Mouse (Mus musculus) neural tube, embryonic 11.5 days (tissue): ENCODE data around the gene Itga6. TPM values are rescaled to one million over a fixed set of nuclear protein-coding genes. Genes with fewer than 3 reads are reported as not detected.
A peak's percentile ranks its signal among the peaks of the same experiment; 100 is the strongest.

Experiments
- ATAC-seq: fragments of 200-750 bp; cut with Nextera tagmentation; 2 replicates; pipeline ENCODE4 v1.8.0; 2017; ENCODE audit warnings: moderate number of reproducible peaks, mild to moderate bottlenecking, moderate TSS enrichment, moderate library complexity; ENCODE audit not compliant: insufficient read depth, low FRiP score, low TSS enrichment
- DNase-seq: peaks from one replicate; pipeline ENCODE4 v3.0.0-alpha.2; 2015; ENCODE audit warnings: low spot score
- H3K27ac ChIP-seq: fragments of 300-500 bp; sonication (generic); 2 replicates; pipeline ENCODE4 v1.5.1; 2014; ENCODE audit warnings: low read depth, mild to moderate bottlenecking, low read length
- H3K27me3 ChIP-seq: fragments of 300-500 bp; sonication (generic); 2 replicates; pipeline ENCODE4 v1.6.1; 2014; ENCODE audit warnings: mild to moderate bottlenecking, low read length, mixed read lengths; ENCODE audit not compliant: control insufficient read depth, insufficient read depth
- H3K36me3 ChIP-seq: fragments of 300-500 bp; sonication (generic); 2 replicates; pipeline ENCODE4 v1.6.1; 2014; ENCODE audit warnings: mild to moderate bottlenecking, low read length, moderate library complexity, mixed read lengths; ENCODE audit not compliant: control insufficient read depth, insufficient read depth
- H3K4me1 ChIP-seq: fragments of 300-500 bp; sonication (generic); 2 replicates; pipeline ENCODE4 v1.6.1; 2014; ENCODE audit warnings: low read length, mixed read lengths; ENCODE audit not compliant: control insufficient read depth, insufficient read depth
- H3K4me2 ChIP-seq: fragments of 300-500 bp; sonication (generic); 2 replicates; pipeline ENCODE4 v1.6.1; 2014; ENCODE audit warnings: low read depth, mild to moderate bottlenecking, moderate library complexity
- H3K4me3 ChIP-seq: fragments of 300-500 bp; sonication (generic); 2 replicates; pipeline ENCODE4 v1.5.1; 2014; ENCODE audit warnings: low read depth, low read length
- H3K9ac ChIP-seq: fragments of 300-500 bp; sonication (generic); 2 replicates; pipeline ENCODE4 v1.6.1; 2014; ENCODE audit warnings: mild to moderate bottlenecking, low read length
- H3K9me3 ChIP-seq: fragments of 300-500 bp; sonication (generic); 2 replicates; pipeline ENCODE4 v1.6.1; 2016; ENCODE audit warnings: low read length; ENCODE audit not compliant: control insufficient read depth
- WGBS: fragments of 180-500 bp; shearing (Covaris S2); extraction: QIAGEN DNeasy Blood & Tissue Kit; methylation state at CpG from one replicate; pipeline ENCODE4 v1.1.7; 2014; 5-methylcytosine and 5-hydroxymethylcytosine counted together
- polyA plus RNA-seq: library from polyadenylated mRNA; unstranded; fragments of >200 nt; fragmentation: Nextera tagmentation; extraction: Ambion mirVana; gene quantifications from 2 replicates; pipeline ENCODE4 v1.2.1, GENCODE M21; 2014

Itga6 gene
- polyA plus RNA-seq, 1 experiment from 2014 or later: 39.9 TPM

DNA sequence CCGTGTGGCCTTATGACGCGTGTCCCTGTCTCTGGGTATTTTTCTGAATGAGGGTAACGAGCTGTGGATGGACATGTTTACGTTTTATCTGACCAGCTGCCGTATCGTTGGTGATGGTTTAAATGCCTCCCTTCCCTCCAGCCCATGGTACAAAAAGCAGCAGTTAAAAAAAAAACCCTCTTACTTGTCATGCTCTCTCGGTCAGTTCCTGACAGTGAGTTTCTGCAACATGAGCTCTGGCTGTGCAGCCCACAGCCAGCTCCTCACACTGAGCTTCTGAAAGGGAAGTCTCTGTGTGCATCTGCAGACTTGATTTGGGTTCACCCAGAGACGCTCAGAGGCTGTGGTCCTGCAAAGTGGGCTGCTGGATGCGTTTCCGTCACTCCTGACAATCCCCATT is 83.5 kb downstream of the Itga6 start:
- Histone ChIP-seq H3K4me2 (no peak overlapping the region), H3K4me1 (no peaks in the 10 kb centered on the region), H3K4me3 (no peak overlapping the region), H3K27me3 (no peaks in the 10 kb centered on the region), H3K9me3 (no peaks in the 10 kb centered on the region), H3K9ac (no peak overlapping the region), H3K27ac (no peak overlapping the region), H3K36me3 (no peaks in the 10 kb centered on the region)
- 71% methylated on average over 11 of the region's 11 CpGs for WGBS
- no peak for ATAC-seq
- no peak for DNase-seq

DNA sequence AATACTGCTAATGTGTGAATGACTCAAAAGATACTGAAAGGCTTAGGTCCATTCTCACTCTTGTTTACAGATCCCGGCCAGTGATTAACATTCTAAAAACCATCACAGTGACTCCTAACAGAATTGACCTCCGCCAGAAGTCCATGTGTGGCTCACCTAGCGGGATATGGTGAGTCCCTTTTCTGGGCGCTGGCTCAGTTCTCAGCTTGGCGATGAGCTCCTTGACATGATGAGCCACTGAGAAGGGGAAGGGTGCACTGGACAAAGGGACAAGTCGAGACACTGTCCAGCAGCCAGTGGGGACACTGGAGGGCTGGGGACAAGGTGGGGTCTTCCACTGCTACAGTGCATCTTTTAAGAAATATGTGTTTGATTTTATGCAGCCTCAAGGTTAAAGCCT is 88.2 kb downstream of the Itga6 start:
- DNase-seq (no peak), ATAC-seq (no peak)
- no peaks in the 10 kb centered on the region for H3K9me3 ChIP-seq
- H3K4me2 ChIP-seq: no peak overlapping the region
- H3K4me3 ChIP-seq: no peak overlapping the region
- H3K4me1 ChIP-seq: no peaks in the 10 kb centered on the region
- H3K9ac ChIP-seq: no peak overlapping the region
- no peaks in the 10 kb centered on the region for H3K36me3 ChIP-seq
- 90% methylated on average over 6 of the region's 6 CpGs for WGBS
- H3K27me3 ChIP-seq: no peaks in the 10 kb centered on the region
- no peak overlapping the region for H3K27ac ChIP-seq

DNA sequence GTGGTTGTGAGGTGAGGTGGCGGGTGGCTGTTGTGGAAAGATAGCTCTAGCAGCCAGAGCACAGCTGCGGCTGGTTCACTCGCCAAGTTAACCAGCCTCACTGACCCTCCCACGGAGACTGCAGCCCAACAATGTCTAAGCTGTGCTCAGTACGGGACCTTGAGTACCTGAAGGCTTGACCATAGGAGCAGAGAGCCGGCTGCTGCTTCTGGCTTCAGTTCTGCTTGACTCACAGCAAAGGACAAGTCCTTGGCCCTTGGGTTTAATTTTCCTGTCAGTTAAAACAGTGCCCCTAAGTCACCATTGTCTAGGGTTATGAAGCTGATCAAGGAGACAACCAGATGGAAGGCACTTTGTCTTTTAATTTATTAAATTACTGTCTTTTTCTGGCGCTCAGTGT is 89.0 kb downstream of the Itga6 start:
- Histone ChIP-seq H3K27me3 (no peaks in the 10 kb centered on the region), H3K4me2 (no peak overlapping the region), H3K9me3 (no peaks in the 10 kb centered on the region), H3K4me3 (no peak overlapping the region), H3K27ac (no peak overlapping the region), H3K36me3 (no peaks in the 10 kb centered on the region), H3K4me1 (no peaks in the 10 kb centered on the region), H3K9ac (no peak overlapping the region)
- 85% methylated on average over 7 of the region's 7 CpGs for WGBS
- no peak for DNase-seq
- no peak for ATAC-seq

DNA sequence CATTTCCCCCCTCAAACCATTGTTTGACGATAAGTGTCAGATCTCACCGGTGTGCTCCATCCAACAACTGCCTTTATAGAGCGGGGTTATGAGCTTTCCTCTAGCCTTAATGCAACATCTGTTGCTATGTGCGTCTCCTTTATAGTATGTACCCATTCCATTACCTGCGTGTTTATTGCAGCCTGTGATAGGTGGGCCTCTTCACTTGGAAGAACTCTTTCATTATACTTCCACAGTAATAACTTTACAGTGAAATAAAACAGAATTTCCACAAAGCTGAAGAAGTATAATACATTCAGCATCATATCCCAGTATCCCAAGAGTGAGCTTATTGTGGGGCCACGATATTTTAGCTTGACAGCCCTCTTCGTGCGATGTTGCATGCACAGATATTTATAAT is 90.1 kb downstream of the Itga6 start:
- Histone ChIP-seq H3K4me3 (no peak overlapping the region), H3K9me3 (no peaks in the 10 kb centered on the region), H3K27ac (no peak overlapping the region), H3K9ac (no peak overlapping the region), H3K36me3 (no peaks in the 10 kb centered on the region), H3K4me1 (no peaks in the 10 kb centered on the region), H3K27me3 (no peaks in the 10 kb centered on the region), H3K4me2 (no peak overlapping the region)
- ATAC-seq: no peak
- WGBS: 91% methylated on average over 8 of the region's 8 CpGs
- no peak for DNase-seq

- 93% methylated on average over 4 of the region's 4 CpGs for WGBS
Observed at GRCm38 (mm10) chr2:71836232-71836631, 90.8 kb downstream of the Itga6 start.

DNA sequence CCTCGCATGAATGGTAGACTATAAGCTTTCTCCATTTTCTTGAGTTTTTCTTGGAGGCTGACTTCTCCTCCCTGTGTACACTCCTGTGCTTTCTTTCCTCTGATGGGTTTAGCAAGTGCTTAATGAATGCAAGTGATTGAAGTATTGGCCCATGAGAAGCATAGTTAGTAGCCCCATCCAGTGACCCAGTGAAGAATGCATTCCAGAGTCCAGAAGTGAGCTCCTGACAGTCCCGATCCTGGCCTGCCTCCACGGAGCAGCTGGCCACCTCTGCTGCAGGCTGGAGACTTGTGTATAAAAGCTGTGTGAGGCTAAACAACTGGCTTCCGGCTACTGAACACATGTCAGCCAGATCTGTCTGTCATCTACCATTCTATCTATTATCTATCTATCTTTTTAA is 91.8 kb downstream of the Itga6 start:
- H3K4me1 ChIP-seq: no peaks in the 10 kb centered on the region
- no peak for DNase-seq
- 64% methylated on average over 4 of the region's 4 CpGs for WGBS
- no peak overlapping the region for H3K4me3 ChIP-seq
- no peaks in the 10 kb centered on the region for H3K27me3 ChIP-seq
- H3K36me3 ChIP-seq: no peaks in the 10 kb centered on the region
- ATAC-seq: no peak
- no peak overlapping the region for H3K9ac ChIP-seq
- no peak overlapping the region for H3K27ac ChIP-seq
- H3K4me2 ChIP-seq: no peak overlapping the region
- no peaks in the 10 kb centered on the region for H3K9me3 ChIP-seq

More at GRCm38 (mm10) chr2:71836232-71836631, 90.8 kb downstream of the Itga6 start:
- Histone ChIP-seq H3K27me3 (no peaks in the 10 kb centered on the region), H3K9me3 (no peaks in the 10 kb centered on the region), H3K27ac (no peak overlapping the region), H3K4me3 (no peak overlapping the region), H3K4me1 (no peaks in the 10 kb centered on the region), H3K4me2 (no peak overlapping the region), H3K9ac (no peak overlapping the region), H3K36me3 (no peaks in the 10 kb centered on the region)
- ATAC-seq (no peak), DNase-seq (no peak)

DNA sequence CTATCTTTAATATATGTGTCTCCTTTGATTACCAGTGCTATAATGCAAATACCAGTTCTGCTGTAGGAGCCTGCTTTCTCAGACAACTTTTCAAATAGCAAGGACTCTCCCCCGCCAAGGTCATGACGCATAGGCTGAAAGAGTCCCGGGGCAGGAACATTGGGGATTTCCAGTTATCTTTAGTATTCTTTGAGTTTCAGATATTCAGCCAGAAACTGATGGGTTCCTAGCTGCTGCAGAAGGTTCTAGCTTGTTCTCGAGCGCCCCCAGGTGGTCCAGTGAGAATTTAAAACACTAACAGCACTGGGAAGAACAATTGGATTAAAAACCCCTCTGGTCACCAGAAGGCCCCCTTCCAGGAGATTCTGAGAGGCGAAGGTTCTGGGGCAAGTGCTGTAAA is 92.4 kb downstream of the Itga6 start:
- Histone ChIP-seq H3K9me3 (no peaks in the 10 kb centered on the region), H3K36me3 (no peaks in the 10 kb centered on the region), H3K4me3 (no peak overlapping the region), H3K27ac (no peak overlapping the region), H3K4me2 (no peak overlapping the region), H3K27me3 (no peaks in the 10 kb centered on the region), H3K4me1 (no peaks in the 10 kb centered on the region), H3K9ac (no peak overlapping the region)
- DNase-seq (peak; percentile 81), ATAC-seq (no peak)
- WGBS: 52% methylated on average over 6 of the region's 6 CpGs

- DNase-seq: no peak
- ATAC-seq: no peak
- H3K4me2 ChIP-seq: no peak overlapping the region
- H3K4me1 ChIP-seq: no peaks in the 10 kb centered on the region
- 84% methylated on average over 9 of the region's 9 CpGs for WGBS
- no peak overlapping the region for H3K4me3 ChIP-seq
- no peaks in the 10 kb centered on the region for H3K9me3 ChIP-seq
- H3K9ac ChIP-seq: no peak overlapping the region
- no peaks in the 10 kb centered on the region for H3K27me3 ChIP-seq
- no peaks in the 10 kb centered on the region for H3K36me3 ChIP-seq
- H3K27ac ChIP-seq: no peak overlapping the region
Observed at GRCm38 (mm10) chr2:71843316-71843715, 97.9 kb downstream of the Itga6 start.

DNA sequence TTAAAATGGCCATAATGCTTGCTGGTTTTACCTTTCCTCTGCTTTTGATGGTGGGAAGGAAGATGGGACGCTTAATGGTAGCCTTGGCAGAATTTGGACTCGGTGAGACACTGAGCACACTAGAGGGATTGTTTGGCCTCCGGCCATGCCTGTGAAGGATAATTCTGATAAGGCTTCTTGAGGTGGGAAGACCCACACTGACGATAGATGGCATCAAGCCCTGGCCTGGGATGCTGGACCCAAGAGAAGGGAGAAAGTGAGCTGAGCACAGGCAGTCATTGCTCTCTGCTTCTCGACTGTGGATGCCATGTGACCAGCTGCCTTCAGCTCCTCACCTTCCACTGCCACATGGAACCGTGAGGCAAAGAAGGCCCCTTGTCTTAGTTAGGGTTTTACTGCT is 99.5 kb downstream of the Itga6 start:
- H3K4me3 ChIP-seq: no peak overlapping the region
- no peak overlapping the region for H3K4me2 ChIP-seq
- WGBS: 92% methylated on average over 6 of the region's 6 CpGs
- H3K9ac ChIP-seq: no peak overlapping the region
- H3K4me1 ChIP-seq: no peaks in the 10 kb centered on the region
- no peaks in the 10 kb centered on the region for H3K27me3 ChIP-seq
- no peak for DNase-seq
- no peak for ATAC-seq
- no peak overlapping the region for H3K27ac ChIP-seq
- H3K9me3 ChIP-seq: no peaks in the 10 kb centered on the region
- H3K36me3 ChIP-seq: no peaks in the 10 kb centered on the region
